ENCODE assay signal across 9 mouse cellular contexts in genomic region chr11:59425671-59426101, GRCm38 (mm10). TPM values are rescaled to one million over a fixed set of nuclear protein-coding genes. Genes with fewer than 3 reads are reported as not detected.
DNase-seq lines count a peak whose midpoint lies in the region; ATAC-seq lines count a peak whose summit lies in the region.
"Had no signal": no experiment of that assay in that cellular context is flagged by ENCODE, and none has a peak within 500 bp of the region (broad histone marks: within the 10 kb centered on the region; RNA-seq: fewer than 3 reads in every experiment).

No protein-coding gene starts in this region.

- H3K9ac ChIP-seq in heart, embryonic 11.5 days (ENCODE audit: low read depth, low read length) = no peak overlapping the region
- H3K9ac ChIP-seq in midbrain, embryonic 15.5 days = no peak overlapping the region
- no peak overlapping the region for H3K9ac ChIP-seq in intestine, embryonic 15.5 days
- H3K9ac ChIP-seq: limb, embryonic 12.5 days had no signal

- ATAC-seq in heart, embryonic 11.5 days (replicated peaks; ENCODE audit: insufficient number of reproducible peaks, low FRiP score, low TSS enrichment) = no peak
- no peak for ATAC-seq in midbrain, embryonic 15.5 days (replicated peaks)
- ATAC-seq in intestine, embryonic 15.5 days = no peak

- H3K27ac ChIP-seq in heart, embryonic 11.5 days (ENCODE audit: low read depth, low read length) = no peak overlapping the region
- no peak overlapping the region for H3K27ac ChIP-seq in midbrain, embryonic 15.5 days
- no peak overlapping the region for H3K27ac ChIP-seq in intestine, embryonic 15.5 days
- H3K27ac ChIP-seq: limb, embryonic 12.5 days had no signal

- no peak overlapping the region for H3K4me3 ChIP-seq in heart, embryonic 11.5 days (ENCODE audit: low read depth, low read length)
- no peak overlapping the region for H3K4me3 ChIP-seq in midbrain, embryonic 15.5 days
- no peak overlapping the region for H3K4me3 ChIP-seq in intestine, embryonic 15.5 days (replicated peaks)
- H3K4me3 ChIP-seq: limb, embryonic 12.5 days had no signal

- no peaks in the 10 kb centered on the region for H3K9me3 ChIP-seq in heart, embryonic 11.5 days (replicated peaks; ENCODE audit: control insufficient read depth, low read length)
- H3K9me3 ChIP-seq in midbrain, embryonic 15.5 days = no peaks in the 10 kb centered on the region
- no peaks in the 10 kb centered on the region for H3K9me3 ChIP-seq in intestine, embryonic 15.5 days
- H3K9me3 ChIP-seq: limb, embryonic 12.5 days had no signal

- DNase-seq in heart, postnatal 10 days = peak; percentile 52 to 61
- DNase-seq in CD4-positive helper T cell, adult 2 months (ENCODE audit: low read depth, low spot score) = peak; percentile 93
- peak; percentile 66 for DNase-seq in ZHBTc4 (ENCODE audit: low read depth, low spot score)
- peak; percentile 38 to 47 for DNase-seq in left cerebral cortex, postnatal 36 days (ENCODE audit: low spot score in 2 of 2)
- DNase-seq in right cerebral cortex, postnatal 25 days = peak; percentile 38

- H3K4me2 ChIP-seq in heart, embryonic 11.5 days = no peak overlapping the region
- no peak overlapping the region for H3K4me2 ChIP-seq in midbrain, embryonic 15.5 days
- no peak overlapping the region for H3K4me2 ChIP-seq in intestine, embryonic 15.5 days (replicated peaks)
- H3K4me2 ChIP-seq: limb, embryonic 12.5 days had no signal

- peaks cover 4% of the 10 kb centered on the region; the same call in 1 of the 2 replicates for H3K36me3 ChIP-seq in heart, embryonic 11.5 days (ENCODE audit: control insufficient read depth, insufficient read depth, low read length)
- peaks cover 46% of the 10 kb centered on the region for H3K36me3 ChIP-seq in midbrain, embryonic 15.5 days (replicated peaks)
- 0 out of 2 replicates have a peak, but pooled peaks cover 3% of the 10 kb centered on the region for H3K36me3 ChIP-seq in intestine, embryonic 15.5 days

- intact Hi-C loops in heart, postnatal 10 days (cut with DNase I) = loop anchor here (2.0 kb wide), 1 partner anchor 117 kb away; no protein-coding TSS in a partner anchor
- intact Hi-C loops in left cerebral cortex, postnatal 36 days (cut with DNase I) = loop anchor here (5.0 kb wide), 1 partner anchor 118 kb away; the partner anchor contains the start of gene Wnt9a

- WGBS in heart, embryonic 11.5 days (ENCODE audit: insufficient replicate concordance) = 53% methylated on average over 7 of the region's 7 CpGs
- 67% methylated on average over 7 of the region's 7 CpGs for WGBS in midbrain, embryonic 15.5 days
- 56% methylated on average over 7 of the region's 7 CpGs for WGBS in intestine, embryonic 15.5 days

- 0 out of 2 replicates have a peak, but pooled peaks cover 6% of the 10 kb centered on the region for H3K4me1 ChIP-seq in heart, embryonic 11.5 days (ENCODE audit: control insufficient read depth, insufficient read depth, low read length)
- no peaks in the 10 kb centered on the region for H3K4me1 ChIP-seq in midbrain, embryonic 15.5 days
- 0 out of 2 replicates have a peak, but pooled peaks cover 3% of the 10 kb centered on the region for H3K4me1 ChIP-seq in intestine, embryonic 15.5 days (replicated peaks)

- no peaks in the 10 kb centered on the region for H3K27me3 ChIP-seq in heart, embryonic 11.5 days (ENCODE audit: control insufficient read depth, insufficient read depth, low read length)
- H3K27me3 ChIP-seq in midbrain, embryonic 15.5 days (replicated peaks) = no peaks in the 10 kb centered on the region
- no peaks in the 10 kb centered on the region for H3K27me3 ChIP-seq in intestine, embryonic 15.5 days (replicated peaks)
- H3K27me3 ChIP-seq: limb, embryonic 12.5 days had no signal

RNA-seq across cellular contexts. Expression of gene Jmjd4, which starts 24.2 kb away (rescaled TPM):
- total RNA-seq in heart, postnatal 10 days (2021) = 10 to 100 TPM; 11.5 to 13.3 TPM
- polyA plus RNA-seq in heart, embryonic 11.5 days (2014; fragmentation: Nextera tagmentation; extraction: Ambion mirVana) = 11.3 and 13.0 TPM in 2 replicates
- 10 to 100 TPM; 28.5 TPM for total RNA-seq in left cerebral cortex, postnatal 36 days (2021)
- 19.2 and 20.5 TPM in 2 replicates for polyA plus RNA-seq in midbrain, embryonic 15.5 days (2015; fragmentation: Nextera tagmentation; extraction: Ambion mirVana)
- polyA plus RNA-seq in intestine, embryonic 15.5 days (2015; fragmentation: Nextera tagmentation; extraction: Ambion mirVana) = 9.3 and 9.4 TPM in 2 replicates

RNA-seq across cellular contexts. Expression of gene Snap47, which starts 25.3 kb away (rescaled TPM):
- 10 to 100 TPM; 39.8 to 41.8 TPM for total RNA-seq in heart, postnatal 10 days (2021)
- polyA plus RNA-seq in heart, embryonic 11.5 days (2014; fragmentation: Nextera tagmentation; extraction: Ambion mirVana) = 117 and 124 TPM in 2 replicates
- total RNA-seq in left cerebral cortex, postnatal 36 days (2021) = 100 to 1,000 TPM; 375 to 429 TPM
- 539 and 549 TPM in 2 replicates for polyA plus RNA-seq in midbrain, embryonic 15.5 days (2015; fragmentation: Nextera tagmentation; extraction: Ambion mirVana)
- polyA plus RNA-seq in intestine, embryonic 15.5 days (2015; fragmentation: Nextera tagmentation; extraction: Ambion mirVana) = 78.1 and 82.9 TPM in 2 replicates

RNA-seq across cellular contexts. Expression of gene Zfp867, which starts 46.6 kb away (rescaled TPM):
- 1 to 10 TPM; 6.0 to 6.5 TPM for total RNA-seq in heart, postnatal 10 days (2021)
- 5.8 and 6.2 TPM in 2 replicates for polyA plus RNA-seq in heart, embryonic 11.5 days (2014; fragmentation: Nextera tagmentation; extraction: Ambion mirVana)
- 1 to 10 TPM; 3.9 to 4.8 TPM for total RNA-seq in left cerebral cortex, postnatal 36 days (2021)
- polyA plus RNA-seq in midbrain, embryonic 15.5 days (2015; fragmentation: Nextera tagmentation; extraction: Ambion mirVana) = 13.8 and 15.4 TPM in 2 replicates
- polyA plus RNA-seq in intestine, embryonic 15.5 days (2015; fragmentation: Nextera tagmentation; extraction: Ambion mirVana) = 4.7 and 5.3 TPM in 2 replicates

RNA-seq across cellular contexts. Expression of gene Prss38, which starts 50.2 kb away (rescaled TPM):
- not detected for total RNA-seq in heart, postnatal 10 days (2021)
- not detected in 2 replicates for polyA plus RNA-seq in heart, embryonic 11.5 days (2014; fragmentation: Nextera tagmentation; extraction: Ambion mirVana)
- not detected for total RNA-seq in left cerebral cortex, postnatal 36 days (2021)
- 0.18 TPM in 1 of 2 replicates, not detected in the other for polyA plus RNA-seq in midbrain, embryonic 15.5 days (2015; fragmentation: Nextera tagmentation; extraction: Ambion mirVana)
- not detected in 2 replicates for polyA plus RNA-seq in intestine, embryonic 15.5 days (2015; fragmentation: Nextera tagmentation; extraction: Ambion mirVana)

Comparison
In these comparisons a context has a peak if more than half of its experiments do, and no peak if none do; other contexts are left out.
1. DNase-seq: peak in every context shown above with its lines; median percentile 93 in CD4-positive helper T cell, adult 2 months; 66 in ZHBTc4; 56 in heart, postnatal 10 days; 42 in left cerebral cortex, postnatal 36 days; 38 in right cerebral cortex, postnatal 25 days.